Mouse (Mus musculus): ENCODE measurements around the gene 4930404N11Rik.

DNA sequence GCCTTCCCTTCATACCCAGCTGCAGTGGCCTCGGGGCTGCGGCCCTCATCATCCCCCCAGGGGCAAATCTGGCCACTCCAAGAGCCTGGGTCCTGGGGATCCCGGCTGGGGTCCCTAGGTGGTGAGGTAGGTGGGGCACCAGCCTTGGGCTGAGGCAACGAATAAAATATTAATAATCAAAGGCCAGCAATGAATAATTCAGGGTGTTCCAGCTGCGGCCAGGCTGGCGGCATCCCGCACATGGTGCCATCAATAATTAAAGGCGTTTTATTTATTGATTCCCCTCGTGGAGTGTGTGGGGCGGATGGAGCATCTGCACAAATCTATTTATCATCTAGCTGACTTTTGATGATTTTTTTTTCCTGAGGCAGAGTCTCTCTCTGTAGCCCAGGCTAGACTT, 37.9 kb upstream of the 4930404N11Rik start:
- no peak for TF ChIP-seq CTCF (conservative IDR thresholded peaks at IDR 0.05; ENCODE audit: insufficient read depth, insufficient read length, low read depth, low read length)
- no peak for TF ChIP-seq POLR2A (IDR thresholded peaks at IDR 0.05; ENCODE audit: low read depth, low read length)

Data from kidney, adult 2 months (tissue).